In genomic region chr8:87833339-87833738, GRCm38 (mm10) we compare ENCODE assay signal across 10 mouse cellular contexts.
DNase-seq lines count a peak whose midpoint lies in the region; ATAC-seq lines count a peak whose summit lies in the region.
"Had no signal": no experiment of that assay in that cellular context is flagged by ENCODE, and none has a peak within 500 bp of the region (broad histone marks: within the 10 kb centered on the region; RNA-seq: fewer than 3 reads in every experiment).

No protein-coding gene starts in this region.

- peaks cover 57% of the 10 kb centered on the region for H3K4me1 ChIP-seq in embryonic facial prominence, embryonic 11.5 days (ENCODE audit: control insufficient read depth, insufficient read depth, low read length)
- H3K4me1 ChIP-seq in hindbrain, embryonic 13.5 days (replicated peaks): peaks cover 91% of the 10 kb centered on the region
- peaks cover 75% of the 10 kb centered on the region for H3K4me1 ChIP-seq in neural tube, embryonic 11.5 days (ENCODE audit: control insufficient read depth, insufficient read depth, low read length)

- no peaks in the 10 kb centered on the region for H3K9me3 ChIP-seq in embryonic facial prominence, embryonic 11.5 days (replicated peaks; ENCODE audit: control insufficient read depth, low read length)
- no peaks in the 10 kb centered on the region for H3K9me3 ChIP-seq in hindbrain, embryonic 13.5 days
- no peaks in the 10 kb centered on the region for H3K9me3 ChIP-seq in neural tube, embryonic 11.5 days (ENCODE audit: control insufficient read depth, low read length)

- peak overlapping the region; percentile 32; the same call in 1 of the 2 replicates for H3K4me2 ChIP-seq in embryonic facial prominence, embryonic 11.5 days (ENCODE audit: low read depth, low read length)
- no peak overlapping the region for H3K4me2 ChIP-seq in hindbrain, embryonic 13.5 days
- H3K4me2 ChIP-seq in neural tube, embryonic 11.5 days (ENCODE audit: low read depth): 0 out of 2 replicates have a peak overlapping the region, but pooled peaks have one; percentile 12

- intact Hi-C loops in left cerebral cortex, postnatal 4 days (cut with DNase I): loop anchor here (10.0 kb wide), 1 partner anchor 121 kb away; the partner anchor contains the start of gene Zfp423
- intact Hi-C loops in left cerebral cortex, postnatal 25 days (cut with DNase I): no loop called here

- H3K4me3 ChIP-seq in embryonic facial prominence, embryonic 11.5 days (ENCODE audit: low read depth, low read length): no peak overlapping the region
- H3K4me3 ChIP-seq in hindbrain, embryonic 13.5 days: no peak overlapping the region
- no peak overlapping the region for H3K4me3 ChIP-seq in neural tube, embryonic 11.5 days (ENCODE audit: low read depth, low read length)

- no peak for ATAC-seq in embryonic facial prominence, embryonic 11.5 days (replicated peaks; ENCODE audit: insufficient number of reproducible peaks, low FRiP score, low TSS enrichment, low read depth)
- ATAC-seq in hindbrain, embryonic 13.5 days (ENCODE audit: low FRiP score): no peak
- ATAC-seq in neural tube, embryonic 11.5 days (ENCODE audit: insufficient read depth, low FRiP score, low TSS enrichment): no peak

- peak; percentile 53 for DNase-seq in left cerebral cortex, postnatal 4 days
- no peak for DNase-seq in left cerebral cortex, postnatal 25 days (ENCODE audit: low spot score in 2 of 2)
- peak; percentile 51 for DNase-seq in embryonic facial prominence, embryonic 11.5 days (ENCODE audit: low spot score)
- peak; percentile 39 for DNase-seq in neural tube, embryonic 11.5 days (ENCODE audit: low spot score)
- DNase-seq in kidney, adult 8-10 months: no peak
- no peak for DNase-seq in frontal cortex, postnatal 36 days (ENCODE audit: low spot score in 2 of 2)
- DNase-seq: kidney, adult 9 months had no signal

- H3K27me3 ChIP-seq in embryonic facial prominence, embryonic 11.5 days (ENCODE audit: control insufficient read depth, insufficient read depth, low read length): no peaks in the 10 kb centered on the region
- H3K27me3 ChIP-seq in hindbrain, embryonic 13.5 days: no peaks in the 10 kb centered on the region
- no peaks in the 10 kb centered on the region for H3K27me3 ChIP-seq in neural tube, embryonic 11.5 days (ENCODE audit: control insufficient read depth, insufficient read depth, low read length)

- H3K36me3 ChIP-seq in embryonic facial prominence, embryonic 11.5 days (replicated peaks; ENCODE audit: control insufficient read depth, insufficient read depth, low read depth, low read length): no peaks in the 10 kb centered on the region
- H3K36me3 ChIP-seq in hindbrain, embryonic 13.5 days: no peaks in the 10 kb centered on the region
- no peaks in the 10 kb centered on the region for H3K36me3 ChIP-seq in neural tube, embryonic 11.5 days (ENCODE audit: control insufficient read depth, insufficient read depth, low read length)
- H3K36me3 ChIP-seq: G1E had no signal

- H3K27ac ChIP-seq in embryonic facial prominence, embryonic 11.5 days (replicated peaks; ENCODE audit: low read depth, low read length): peak overlapping the region; percentile 72
- H3K27ac ChIP-seq in hindbrain, embryonic 13.5 days: peak overlapping the region; percentile 88
- peak overlapping the region; percentile 96 for H3K27ac ChIP-seq in neural tube, embryonic 11.5 days (ENCODE audit: low read depth, low read length)
- H3K27ac ChIP-seq: liver, embryonic 14.5 days had no signal

- WGBS in embryonic facial prominence, embryonic 11.5 days: 26% methylated on average over 13 of the region's 13 CpGs
- 21% methylated on average over 13 of the region's 13 CpGs for WGBS in hindbrain, embryonic 13.5 days
- WGBS in neural tube, embryonic 11.5 days: 33% methylated on average over 13 of the region's 13 CpGs

- peak overlapping the region; percentile 42; the same call in 1 of the 2 replicates for H3K9ac ChIP-seq in embryonic facial prominence, embryonic 11.5 days (replicated peaks; ENCODE audit: low read length)
- peak overlapping the region; percentile 31 for H3K9ac ChIP-seq in hindbrain, embryonic 13.5 days
- H3K9ac ChIP-seq in neural tube, embryonic 11.5 days (ENCODE audit: low read length): peak overlapping the region; percentile 53
- H3K9ac ChIP-seq: liver, embryonic 14.5 days had no signal

Comparison
In these comparisons a context has a peak if more than half of its experiments do, and no peak if none do; other contexts are left out.
1. DNase-seq: peak in left cerebral cortex, postnatal 4 days (single experiment), embryonic facial prominence, embryonic 11.5 days (single experiment) and neural tube, embryonic 11.5 days (single experiment); none in left cerebral cortex, postnatal 25 days (0 of 2), kidney, adult 8-10 months (0 of 2) and frontal cortex, postnatal 36 days (0 of 2).
2. Peak in every context shown above with its lines, with median percentiles within 50 percentile points of each other: H3K27ac ChIP-seq and H3K9ac ChIP-seq.